Mouse (Mus musculus) cerebellum, adult 2 months (tissue): ENCODE measurements around the gene Sbk3.

Experiments
- CTCF ChIP-seq: fragments of 200-500 bp; IDR thresholded peaks from 2 replicates; pipeline ENCODE4 v1.5.1; 2011; ENCODE audit warnings: low read depth, mild to moderate bottlenecking, control low read depth, low read length, moderate library complexity, borderline replicate concordance; ENCODE audit not compliant: insufficient read depth
- POLR2A ChIP-seq: fragments of 200-500 bp; IDR thresholded peaks from 2 replicates; pipeline ENCODE4 v1.6.1; 2011; ENCODE audit warnings: low read length, control low read depth, borderline replicate concordance; ENCODE audit not compliant: insufficient read depth

DNA sequence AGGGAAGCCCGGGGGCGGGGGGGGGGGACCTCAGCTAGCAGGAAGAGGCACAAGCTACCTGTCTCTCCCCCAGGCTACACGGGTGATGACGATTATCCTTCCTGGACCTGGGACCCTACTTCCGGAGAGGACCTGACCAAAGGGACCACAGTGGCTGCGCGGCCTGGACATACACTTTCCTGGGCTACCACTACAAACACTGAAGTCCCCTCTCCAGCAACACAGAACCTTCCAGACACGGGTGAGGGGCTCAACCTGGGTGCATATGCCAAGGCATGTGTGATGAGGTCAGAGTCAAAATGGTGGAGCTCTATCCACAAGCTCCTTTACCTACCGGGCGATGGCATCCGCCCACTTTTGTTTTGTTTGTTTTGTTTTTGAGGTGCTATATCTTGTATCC is 33.6 kb downstream of the Sbk3 start:
- TF ChIP-seq POLR2A: no peak
- no peak for TF ChIP-seq CTCF
